Mouse (Mus musculus): ENCODE data around the gene Smo. TPM values are rescaled to one million over a fixed set of nuclear protein-coding genes. Genes with fewer than 3 reads are reported as not detected.

Smo gene
- polyA plus RNA-seq, 1 experiment from 2014 or later: 23.6 TPM

- H3K9ac ChIP-seq (ENCODE audit: low read length): no peak overlapping the region
- no peaks in the 10 kb centered on the region for H3K4me1 ChIP-seq (ENCODE audit: control insufficient read depth, insufficient read depth, low read length)
- H3K27ac ChIP-seq (ENCODE audit: low read length): no peak overlapping the region
- H3K4me2 ChIP-seq (ENCODE audit: low read depth, low read length): no peak overlapping the region
- ATAC-seq (ENCODE audit: insufficient read depth, low FRiP score): no peak
- H3K9me3 ChIP-seq (replicated peaks; ENCODE audit: control insufficient read depth, low read length): no peaks in the 10 kb centered on the region
- H3K36me3 ChIP-seq (ENCODE audit: control insufficient read depth, insufficient read depth, low read length): no peaks in the 10 kb centered on the region
- 82% methylated on average over 3 of the region's 3 CpGs for WGBS
- no peak overlapping the region for H3K4me3 ChIP-seq (replicated peaks; ENCODE audit: low read length)
- no peaks in the 10 kb centered on the region for H3K27me3 ChIP-seq (ENCODE audit: control insufficient read depth, insufficient read depth, low read length)
These were observed 41.9 kb downstream of the Smo start for GRCm38 (mm10) chr6:29777238-29777555.

DNA sequence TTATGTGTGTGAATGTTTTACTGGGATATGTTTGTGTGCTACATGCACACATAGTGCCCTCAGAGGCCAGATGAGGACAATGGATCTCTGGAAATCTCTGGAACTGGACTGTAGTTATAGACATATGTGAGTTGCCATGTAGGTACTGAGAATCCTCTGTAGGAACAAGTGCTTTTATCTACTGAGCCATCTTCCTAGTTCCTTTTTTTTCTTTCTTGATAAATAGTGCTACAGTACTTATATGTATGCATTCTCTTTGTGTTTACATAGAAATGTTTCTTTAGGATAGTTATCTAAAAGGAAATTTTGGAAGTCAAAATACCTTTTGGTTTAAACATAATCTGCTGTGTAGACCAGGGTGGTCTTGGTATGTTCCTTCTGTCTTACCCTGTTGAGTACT lies 44.8 kb downstream of the Smo start:
- H3K4me1 ChIP-seq (ENCODE audit: control insufficient read depth, insufficient read depth, low read length): no peaks in the 10 kb centered on the region
- no peak overlapping the region for H3K27ac ChIP-seq (ENCODE audit: low read length)
- H3K4me3 ChIP-seq (replicated peaks; ENCODE audit: low read length): no peak overlapping the region
- no peak overlapping the region for H3K9ac ChIP-seq (ENCODE audit: low read length)
- no peaks in the 10 kb centered on the region for H3K9me3 ChIP-seq (replicated peaks; ENCODE audit: control insufficient read depth, low read length)
- no peaks in the 10 kb centered on the region for H3K36me3 ChIP-seq (ENCODE audit: control insufficient read depth, insufficient read depth, low read length)
- H3K27me3 ChIP-seq (ENCODE audit: control insufficient read depth, insufficient read depth, low read length): no peaks in the 10 kb centered on the region
- ATAC-seq (ENCODE audit: insufficient read depth, low FRiP score): no peak
- no peak overlapping the region for H3K4me2 ChIP-seq (ENCODE audit: low read depth, low read length)

DNA sequence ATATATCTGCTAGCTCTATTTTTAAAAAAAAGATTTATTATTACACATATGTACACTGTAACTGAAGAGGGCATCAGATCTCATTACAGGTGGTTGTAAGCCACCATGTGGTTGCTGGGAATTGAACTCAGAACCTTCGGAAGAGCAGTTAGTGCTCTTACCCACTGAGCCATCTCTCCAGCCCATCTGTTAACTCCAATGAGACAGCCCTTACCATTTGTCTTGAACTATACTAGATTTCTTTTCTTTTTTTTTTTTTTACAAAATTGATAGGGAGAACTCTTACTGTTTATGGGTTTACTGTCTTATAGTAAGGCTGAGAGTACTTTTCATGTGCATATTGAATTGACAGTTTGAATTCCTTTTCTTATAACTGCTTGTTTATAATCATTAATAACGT lies 45.3 kb downstream of the Smo start:
- WGBS: 94% methylated on average over 2 of the region's 2 CpGs
- no peak overlapping the region for H3K4me3 ChIP-seq (replicated peaks; ENCODE audit: low read length)

DNA sequence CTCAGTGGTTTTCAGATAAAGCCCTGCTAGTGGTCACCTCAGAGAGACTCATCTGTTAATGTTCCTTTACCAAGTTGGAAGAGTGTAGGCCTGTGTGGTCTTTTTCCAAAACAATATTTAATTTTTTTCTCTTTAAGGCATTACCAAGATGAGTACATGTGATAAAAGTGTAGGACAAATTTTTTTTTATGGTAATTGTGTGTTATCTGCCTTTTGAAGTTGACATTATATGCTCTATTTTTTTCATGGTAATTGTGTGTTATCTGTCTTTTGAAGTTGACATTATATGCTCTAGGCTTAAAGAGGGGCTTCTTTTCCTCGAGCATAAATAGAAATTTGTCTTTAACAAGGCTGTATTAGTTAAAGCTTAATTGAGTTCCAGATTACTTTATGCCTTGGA lies 46.9 kb downstream of the Smo start:
- no peak overlapping the region for H3K4me3 ChIP-seq (replicated peaks; ENCODE audit: low read length)
- no peaks in the 10 kb centered on the region for H3K36me3 ChIP-seq (ENCODE audit: control insufficient read depth, insufficient read depth, low read length)
- no peak overlapping the region for H3K27ac ChIP-seq (ENCODE audit: low read length)
- no peaks in the 10 kb centered on the region for H3K9me3 ChIP-seq (replicated peaks; ENCODE audit: control insufficient read depth, low read length)
- H3K4me2 ChIP-seq (ENCODE audit: low read depth, low read length): no peak overlapping the region
- H3K4me1 ChIP-seq (ENCODE audit: control insufficient read depth, insufficient read depth, low read length): no peaks in the 10 kb centered on the region
- WGBS: 69% methylated on average over 1 of the region's 1 CpGs
- H3K9ac ChIP-seq (ENCODE audit: low read length): no peak overlapping the region
- H3K27me3 ChIP-seq (ENCODE audit: control insufficient read depth, insufficient read depth, low read length): no peaks in the 10 kb centered on the region
- ATAC-seq (ENCODE audit: insufficient read depth, low FRiP score): no peak

More for the DNA sequence above, 45.3 kb downstream of the Smo start:
- Histone ChIP-seq H3K4me1 (ENCODE audit: control insufficient read depth, insufficient read depth, low read length) (no peaks in the 10 kb centered on the region), H3K4me2 (ENCODE audit: low read depth, low read length) (no peak overlapping the region), H3K36me3 (ENCODE audit: control insufficient read depth, insufficient read depth, low read length) (no peaks in the 10 kb centered on the region), H3K9ac (ENCODE audit: low read length) (no peak overlapping the region), H3K27ac (ENCODE audit: low read length) (no peak overlapping the region), H3K27me3 (ENCODE audit: control insufficient read depth, insufficient read depth, low read length) (no peaks in the 10 kb centered on the region), H3K9me3 (replicated peaks; ENCODE audit: control insufficient read depth, low read length) (no peaks in the 10 kb centered on the region)
- no peak for ATAC-seq (ENCODE audit: insufficient read depth, low FRiP score)

- 88% methylated on average over 6 of the region's 6 CpGs for WGBS
- Histone ChIP-seq H3K9ac (ENCODE audit: low read length) (no peak overlapping the region), H3K9me3 (replicated peaks; ENCODE audit: control insufficient read depth, low read length) (no peaks in the 10 kb centered on the region), H3K27me3 (ENCODE audit: control insufficient read depth, insufficient read depth, low read length) (no peaks in the 10 kb centered on the region), H3K4me2 (ENCODE audit: low read depth, low read length) (no peak overlapping the region), H3K4me3 (replicated peaks; ENCODE audit: low read length) (no peak overlapping the region), H3K36me3 (ENCODE audit: control insufficient read depth, insufficient read depth, low read length) (no peaks in the 10 kb centered on the region), H3K4me1 (ENCODE audit: control insufficient read depth, insufficient read depth, low read length) (no peaks in the 10 kb centered on the region), H3K27ac (ENCODE audit: low read length) (no peak overlapping the region)
- no peak for ATAC-seq (ENCODE audit: insufficient read depth, low FRiP score)
These were observed 48.7 kb downstream of the Smo start for GRCm38 (mm10) chr6:29783960-29784359.

DNA sequence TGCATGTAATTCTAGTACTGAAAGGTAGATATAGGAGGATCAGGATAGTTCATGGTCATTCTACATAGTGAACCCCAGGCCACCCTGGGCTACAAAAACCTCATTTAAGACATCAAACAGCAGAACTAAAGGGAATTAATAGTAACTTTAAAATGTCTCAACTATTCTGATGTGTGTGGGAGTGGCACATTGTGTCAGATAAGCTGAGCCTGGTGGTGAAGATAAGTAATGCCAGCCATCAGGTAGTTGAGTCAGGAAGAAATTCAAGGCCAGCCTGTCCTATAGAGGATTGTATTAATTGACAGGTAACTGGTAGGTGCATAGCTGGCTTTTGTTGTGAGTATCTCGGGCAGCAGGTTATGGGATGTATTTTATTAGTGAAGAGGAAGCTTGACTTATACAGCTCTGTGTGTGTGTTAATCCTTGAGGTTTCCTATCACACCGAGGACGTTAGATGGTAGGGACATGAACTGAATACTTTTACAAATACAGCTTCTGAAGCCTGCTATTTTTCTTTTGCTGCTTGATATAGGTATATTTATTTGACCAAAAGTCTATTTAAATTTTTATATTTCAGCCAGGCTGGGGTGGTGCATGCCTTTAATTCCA lies 49.2 kb downstream of the Smo start:
- no peaks in the 10 kb centered on the region for H3K27me3 ChIP-seq (ENCODE audit: control insufficient read depth, insufficient read depth, low read length)
- no peaks in the 10 kb centered on the region for H3K36me3 ChIP-seq (ENCODE audit: control insufficient read depth, insufficient read depth, low read length)
- 79% methylated on average over 3 of the region's 3 CpGs for WGBS
- no peak overlapping the region for H3K27ac ChIP-seq (ENCODE audit: low read length)
- no peak for ATAC-seq (ENCODE audit: insufficient read depth, low FRiP score)
- no peak overlapping the region for H3K4me3 ChIP-seq (replicated peaks; ENCODE audit: low read length)
- H3K9me3 ChIP-seq (replicated peaks; ENCODE audit: control insufficient read depth, low read length): no peaks in the 10 kb centered on the region
- no peak overlapping the region for H3K9ac ChIP-seq (ENCODE audit: low read length)
- H3K4me1 ChIP-seq (ENCODE audit: control insufficient read depth, insufficient read depth, low read length): no peaks in the 10 kb centered on the region
- no peak overlapping the region for H3K4me2 ChIP-seq (ENCODE audit: low read depth, low read length)

- no peaks in the 10 kb centered on the region for H3K36me3 ChIP-seq (ENCODE audit: control insufficient read depth, insufficient read depth, low read length)
- H3K4me3 ChIP-seq (replicated peaks; ENCODE audit: low read length): no peak overlapping the region
- no peak for ATAC-seq (ENCODE audit: insufficient read depth, low FRiP score)
- H3K9ac ChIP-seq (ENCODE audit: low read length): no peak overlapping the region
- no peaks in the 10 kb centered on the region for H3K9me3 ChIP-seq (replicated peaks; ENCODE audit: control insufficient read depth, low read length)
- H3K27ac ChIP-seq (ENCODE audit: low read length): no peak overlapping the region
- H3K4me2 ChIP-seq (ENCODE audit: low read depth, low read length): no peak overlapping the region
- 82% methylated on average over 5 of the region's 5 CpGs for WGBS
- H3K4me1 ChIP-seq (ENCODE audit: control insufficient read depth, insufficient read depth, low read length): no peaks in the 10 kb centered on the region
- H3K27me3 ChIP-seq (ENCODE audit: control insufficient read depth, insufficient read depth, low read length): no peaks in the 10 kb centered on the region
These were observed 50.5 kb downstream of the Smo start for GRCm38 (mm10) chr6:29785759-29786158.

DNA sequence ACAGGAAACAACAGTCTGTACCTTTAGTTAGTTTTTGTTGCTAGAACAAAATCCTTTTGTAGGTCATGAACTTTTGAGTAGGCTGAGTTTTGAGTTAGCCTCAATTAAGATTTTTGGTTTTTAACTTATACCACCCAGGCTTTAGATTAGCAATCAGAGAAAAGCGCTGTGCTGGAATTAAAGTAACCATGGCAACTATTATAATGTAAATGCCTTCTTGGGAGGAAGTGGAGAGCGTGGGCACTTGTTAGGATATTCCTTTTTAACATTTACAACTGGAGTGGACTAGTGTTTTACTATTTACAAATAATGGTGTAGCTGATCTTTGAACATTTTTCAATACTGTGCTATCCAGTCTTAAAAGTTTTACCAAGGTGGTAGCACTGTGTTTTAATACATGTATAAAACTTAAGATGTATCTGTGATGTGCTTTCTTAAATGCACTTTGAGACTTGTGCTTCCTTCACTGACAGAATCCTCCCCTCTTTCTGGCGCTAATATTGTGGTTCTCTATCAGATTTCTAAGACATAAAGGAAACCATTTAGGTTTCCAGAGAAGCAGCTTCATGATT lies 53.6 kb downstream of the Smo start:
- H3K27me3 ChIP-seq (ENCODE audit: control insufficient read depth, insufficient read depth, low read length): no peaks in the 10 kb centered on the region
- H3K9ac ChIP-seq (ENCODE audit: low read length): no peak overlapping the region
- no peak overlapping the region for H3K27ac ChIP-seq (ENCODE audit: low read length)
- no peaks in the 10 kb centered on the region for H3K4me1 ChIP-seq (ENCODE audit: control insufficient read depth, insufficient read depth, low read length)
- WGBS: 64% methylated on average over 3 of the region's 3 CpGs
- no peak overlapping the region for H3K4me3 ChIP-seq (replicated peaks; ENCODE audit: low read length)
- H3K4me2 ChIP-seq (ENCODE audit: low read depth, low read length): no peak overlapping the region
- no peaks in the 10 kb centered on the region for H3K36me3 ChIP-seq (ENCODE audit: control insufficient read depth, insufficient read depth, low read length)
- H3K9me3 ChIP-seq (replicated peaks; ENCODE audit: control insufficient read depth, low read length): no peaks in the 10 kb centered on the region
- ATAC-seq (ENCODE audit: insufficient read depth, low FRiP score): no peak

DNA sequence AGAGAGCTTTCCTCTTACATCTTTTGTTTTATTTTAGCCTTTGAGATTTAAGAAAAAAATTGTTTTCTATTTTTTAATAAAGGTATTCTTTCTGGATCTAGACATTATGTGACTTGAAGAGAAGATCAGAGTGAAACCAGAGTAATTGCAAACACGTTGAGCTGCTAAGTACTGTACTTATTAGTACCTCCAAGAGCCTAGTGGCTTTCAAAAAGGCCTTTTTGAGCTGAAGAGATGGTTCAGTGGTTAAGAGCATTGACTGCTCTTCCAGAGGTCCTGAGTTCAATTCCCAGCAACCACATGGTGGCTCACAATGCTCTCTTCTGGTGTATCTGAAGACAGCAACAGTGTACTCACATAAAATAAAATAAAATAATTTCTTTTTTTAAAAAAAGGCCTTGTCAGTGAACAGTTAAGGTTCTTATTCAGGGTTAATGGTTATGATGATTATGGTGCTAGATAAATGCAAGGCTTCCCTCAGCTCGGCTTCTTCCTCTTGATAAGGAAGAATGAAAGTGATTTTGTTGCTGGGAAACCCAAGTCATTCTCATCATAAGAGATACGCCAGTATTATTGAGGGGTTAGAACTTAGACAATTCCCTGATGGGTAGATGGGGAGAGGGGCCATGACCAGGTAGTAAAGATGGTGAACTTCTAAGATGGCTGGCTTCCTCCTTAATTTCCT lies 54.9 kb downstream of the Smo start:
- no peaks in the 10 kb centered on the region for H3K4me1 ChIP-seq (ENCODE audit: control insufficient read depth, insufficient read depth, low read length)
- WGBS: 89% methylated on average over 3 of the region's 3 CpGs
- no peaks in the 10 kb centered on the region for H3K27me3 ChIP-seq (ENCODE audit: control insufficient read depth, insufficient read depth, low read length)
- no peaks in the 10 kb centered on the region for H3K36me3 ChIP-seq (ENCODE audit: control insufficient read depth, insufficient read depth, low read length)
- no peaks in the 10 kb centered on the region for H3K9me3 ChIP-seq (replicated peaks; ENCODE audit: control insufficient read depth, low read length)
- H3K9ac ChIP-seq (ENCODE audit: low read length): no peak overlapping the region
- no peak overlapping the region for H3K4me2 ChIP-seq (ENCODE audit: low read depth, low read length)
- no peak for ATAC-seq (ENCODE audit: insufficient read depth, low FRiP score)
- H3K4me3 ChIP-seq (replicated peaks; ENCODE audit: low read length): no peak overlapping the region
- H3K27ac ChIP-seq (ENCODE audit: low read length): no peak overlapping the region
